Mouse (Mus musculus) spleen, postnatal 14 days (tissue): ENCODE measurements at regions not wholly inside any gene's neighbourhood (a gene's known extent, or its start where the extent isn't known, plus 50 kb on each side); places are given as distances from the start of the nearest gene placed in this dataset.
"Not testable (repeated sequence)": the region's sequence is repeated elsewhere in the genome, so short reads cannot be mapped to it uniquely, and the experiment has no call there.

ENCODE experiments used
- DNase-seq, 2 experiments: peaks; one replicate each; pipeline ENCODE4 v3.0.0; 2021 to 2022; ENCODE audit warnings: low spot score in 2 of 2

DNA sequence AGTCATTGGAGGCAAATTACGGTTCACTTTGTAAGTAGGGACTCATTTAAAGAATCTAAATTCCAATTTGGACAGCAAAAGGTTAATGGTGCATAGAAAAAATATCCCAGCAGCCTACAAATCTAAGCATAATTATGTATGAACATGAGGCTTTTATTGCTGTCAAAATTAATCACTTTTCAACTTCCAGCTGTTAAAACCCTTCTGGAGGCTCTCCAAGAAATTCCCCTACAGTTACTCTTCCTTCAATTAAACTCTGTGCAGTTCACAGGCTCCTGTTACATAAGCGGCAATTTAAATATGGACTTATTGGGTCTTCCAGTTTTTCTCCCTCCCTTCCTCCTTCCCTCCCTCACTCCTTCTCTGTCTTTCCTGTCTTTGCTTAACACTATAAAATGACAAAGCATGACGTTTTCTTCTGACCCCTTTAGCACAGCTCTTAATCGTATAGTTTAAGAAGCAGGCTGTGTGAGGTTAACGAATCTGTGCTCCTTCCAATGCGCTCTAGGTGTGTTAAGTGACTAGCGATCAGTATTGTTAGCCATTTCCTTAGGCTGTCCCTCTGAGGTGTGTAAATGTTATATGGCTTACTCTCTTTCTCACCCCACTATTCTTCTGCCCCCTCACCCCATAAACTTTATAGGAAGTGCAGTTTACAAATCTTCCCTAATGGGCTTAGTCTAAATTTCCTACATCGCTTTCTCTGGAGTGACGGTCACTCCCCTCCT, 247.0 kb downstream of the Enc1 start:
- no peak for DNase-seq

DNA sequence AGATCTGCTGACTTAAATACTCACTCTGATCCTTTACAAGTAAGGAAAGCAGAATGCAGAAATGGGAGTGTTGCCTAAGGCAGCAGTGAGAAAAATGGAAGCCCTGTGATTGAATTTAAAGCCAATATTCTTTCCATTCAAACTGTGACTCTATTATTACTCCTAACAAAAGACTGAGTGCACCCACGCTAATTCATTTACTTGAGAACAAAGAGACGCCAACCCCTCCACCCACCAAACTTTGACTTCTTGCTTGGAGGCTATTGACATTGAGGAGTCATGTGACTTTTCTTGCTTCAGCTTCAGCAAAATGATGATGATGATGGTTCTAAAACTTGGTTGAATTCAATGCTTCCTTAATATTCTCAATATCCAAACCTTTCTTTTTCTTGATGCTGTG, 245.6 kb downstream of the Enc1 start:
- DNase-seq: no peak

DNA sequence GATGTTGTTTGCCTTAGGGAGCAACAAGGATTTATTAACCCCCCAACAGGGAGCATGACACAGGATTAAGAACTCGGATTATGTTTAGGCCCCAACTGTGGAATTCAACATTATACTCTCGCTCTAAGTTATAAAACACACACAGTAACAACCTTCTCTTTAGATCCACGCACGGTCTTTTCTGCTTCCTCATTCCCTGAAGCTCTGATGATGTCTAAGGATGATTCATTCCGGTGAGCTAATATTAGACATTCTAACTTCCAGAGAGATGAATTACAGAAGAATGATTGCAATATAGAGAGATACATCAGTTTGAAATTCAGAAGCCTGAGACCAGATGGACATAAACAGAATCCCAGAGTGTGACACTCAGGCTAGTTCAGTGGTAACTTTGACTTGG, 245.0 kb downstream of the Enc1 start:
- no peak for DNase-seq

DNA sequence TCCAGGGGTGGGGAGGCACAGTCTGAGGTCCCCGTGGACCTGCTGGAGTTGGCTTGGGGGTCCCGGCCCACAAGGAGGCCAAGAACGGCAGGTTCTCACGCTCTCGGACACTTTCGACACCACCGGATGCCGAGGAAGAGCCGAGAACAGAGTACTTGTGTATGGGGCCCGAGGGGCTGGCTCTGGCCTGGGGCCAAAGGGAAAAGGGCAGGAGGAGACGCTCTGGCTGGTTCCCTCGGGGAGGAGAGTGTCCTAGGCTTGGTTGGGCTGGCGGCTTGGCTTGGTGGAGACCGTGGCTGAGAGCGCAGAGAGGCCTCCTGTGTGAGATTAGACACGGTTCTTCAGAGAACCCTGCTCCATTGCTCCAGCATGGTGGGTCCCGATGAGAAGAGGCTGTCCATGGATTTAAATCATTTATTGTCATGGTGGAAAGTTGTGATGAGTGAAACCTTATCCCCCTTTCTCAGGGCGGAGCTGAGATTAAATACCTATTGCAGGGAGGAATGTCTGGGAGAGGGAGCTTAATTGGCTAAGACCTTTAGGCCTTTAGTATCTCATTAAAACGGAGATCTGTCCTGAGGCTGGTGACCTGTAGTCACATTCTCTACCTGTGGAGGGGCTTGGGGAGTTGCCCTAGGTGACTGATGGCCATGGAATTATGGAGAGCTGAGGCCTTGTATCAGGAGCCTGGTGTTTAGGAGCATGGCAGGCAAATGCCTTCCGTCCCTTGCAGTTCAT, 244.1 kb downstream of the Enc1 start:
- DNase-seq: no peak

DNA sequence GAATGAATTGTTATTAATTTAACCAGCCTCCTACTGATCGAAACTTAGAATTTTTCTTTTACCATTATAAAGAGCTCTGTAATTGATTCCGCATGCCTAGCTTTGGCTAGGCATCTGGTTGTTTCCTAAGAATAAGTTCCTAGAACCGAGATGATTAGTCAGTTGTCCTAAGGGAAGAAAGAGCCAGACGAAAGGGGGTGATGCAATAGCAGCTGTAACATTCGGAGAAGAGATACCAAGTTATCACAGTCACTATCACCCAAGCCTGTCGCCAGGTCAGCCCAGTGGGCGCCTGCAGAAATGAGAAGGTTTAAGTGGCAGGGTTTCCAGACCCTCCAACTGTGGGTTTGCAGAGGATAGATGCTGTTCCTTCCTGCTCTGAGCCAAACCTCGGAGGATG, 242.8 kb downstream of the Enc1 start:
- DNase-seq: no peak

DNA sequence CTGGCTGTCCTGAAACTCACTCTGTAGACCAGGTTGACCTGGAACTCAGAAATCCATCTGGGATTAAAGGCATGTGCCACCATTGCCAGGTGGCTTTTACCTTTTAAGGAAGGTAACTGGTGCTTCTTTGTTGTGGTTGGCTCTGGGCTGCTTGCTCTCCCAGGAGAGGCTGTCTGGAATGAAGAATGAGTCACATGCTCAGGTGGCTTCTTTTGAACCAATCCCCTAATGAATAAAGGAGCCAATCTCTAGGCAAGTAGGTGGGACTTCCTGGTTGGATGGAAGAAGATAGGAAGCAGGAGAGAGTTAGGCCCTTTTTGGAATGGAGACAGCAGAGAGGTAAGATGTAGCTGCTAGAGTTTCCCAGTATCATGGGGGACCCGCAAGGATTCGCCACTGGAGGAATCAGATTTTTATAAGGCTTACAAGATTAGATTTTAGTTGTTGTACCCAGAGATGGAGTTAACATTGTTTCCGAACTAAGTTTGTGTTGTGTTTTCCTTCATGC, 241.6 kb downstream of the Enc1 start:
- DNase-seq: no peak

DNA sequence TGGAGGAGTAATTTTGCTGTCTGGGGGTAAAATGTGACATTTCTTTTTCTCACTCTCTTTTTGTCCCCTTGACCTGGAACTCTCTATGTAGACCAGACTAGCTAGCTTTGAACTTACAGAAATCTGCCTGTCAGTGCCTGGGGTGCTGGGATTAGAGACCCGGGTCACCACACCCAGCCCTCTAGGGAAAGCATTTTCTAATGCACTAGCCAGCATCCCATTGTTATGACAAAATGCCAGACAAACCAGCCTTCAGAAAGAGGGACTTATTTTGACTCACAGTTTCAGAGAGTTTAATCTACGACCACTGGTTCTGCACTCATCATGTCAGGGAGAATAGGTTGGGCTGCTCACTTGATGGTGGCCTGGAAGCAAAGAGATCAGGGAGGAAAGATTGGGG, 240.4 kb downstream of the Enc1 start:
- no peak for DNase-seq

DNA sequence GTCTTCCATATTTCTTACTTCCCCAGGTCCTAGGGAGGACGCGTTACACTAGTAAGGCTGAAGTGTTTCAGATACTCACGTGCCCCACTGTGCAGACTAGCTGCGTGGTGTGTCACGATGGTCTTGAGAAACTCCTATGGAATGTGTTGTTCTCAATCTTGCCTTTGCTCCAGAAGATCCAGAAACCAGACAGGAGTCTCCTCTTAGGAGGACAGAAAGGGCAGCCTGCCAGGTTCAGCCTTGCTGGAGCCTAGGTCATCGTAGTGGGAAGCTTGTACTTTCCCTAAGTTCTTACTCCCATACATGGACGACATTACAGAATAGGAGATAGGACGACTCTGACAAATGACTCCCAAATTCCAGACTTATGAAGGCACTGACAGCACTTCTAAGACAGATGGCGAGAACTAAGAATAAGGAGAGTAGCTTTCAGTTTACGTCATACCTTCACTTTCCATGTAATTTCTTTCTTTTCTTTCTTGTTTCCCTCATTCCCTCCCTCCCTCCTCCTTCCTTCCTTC, 238.2 kb downstream of the Enc1 start:
- DNase-seq: no peak

DNA sequence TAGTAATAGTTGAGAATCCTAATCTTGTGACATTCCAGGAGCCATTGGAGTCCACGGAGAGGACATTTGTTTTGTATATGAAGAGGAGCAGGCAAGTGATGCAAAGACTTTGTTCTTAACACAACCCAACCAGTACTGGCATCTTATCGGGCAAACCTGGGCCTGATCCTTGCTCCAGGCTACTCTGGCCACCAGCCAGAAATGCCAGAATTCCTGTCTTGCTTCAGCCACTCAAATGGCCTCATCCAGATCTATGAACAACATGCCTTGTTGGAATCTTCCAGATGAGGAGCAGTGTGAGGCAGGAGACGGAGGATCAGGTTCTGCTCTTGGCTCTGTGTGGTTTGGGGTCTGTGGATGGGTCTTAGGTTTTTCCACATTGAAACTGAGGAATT, 233.1 kb downstream of the Enc1 start:
- no peak for DNase-seq

DNA sequence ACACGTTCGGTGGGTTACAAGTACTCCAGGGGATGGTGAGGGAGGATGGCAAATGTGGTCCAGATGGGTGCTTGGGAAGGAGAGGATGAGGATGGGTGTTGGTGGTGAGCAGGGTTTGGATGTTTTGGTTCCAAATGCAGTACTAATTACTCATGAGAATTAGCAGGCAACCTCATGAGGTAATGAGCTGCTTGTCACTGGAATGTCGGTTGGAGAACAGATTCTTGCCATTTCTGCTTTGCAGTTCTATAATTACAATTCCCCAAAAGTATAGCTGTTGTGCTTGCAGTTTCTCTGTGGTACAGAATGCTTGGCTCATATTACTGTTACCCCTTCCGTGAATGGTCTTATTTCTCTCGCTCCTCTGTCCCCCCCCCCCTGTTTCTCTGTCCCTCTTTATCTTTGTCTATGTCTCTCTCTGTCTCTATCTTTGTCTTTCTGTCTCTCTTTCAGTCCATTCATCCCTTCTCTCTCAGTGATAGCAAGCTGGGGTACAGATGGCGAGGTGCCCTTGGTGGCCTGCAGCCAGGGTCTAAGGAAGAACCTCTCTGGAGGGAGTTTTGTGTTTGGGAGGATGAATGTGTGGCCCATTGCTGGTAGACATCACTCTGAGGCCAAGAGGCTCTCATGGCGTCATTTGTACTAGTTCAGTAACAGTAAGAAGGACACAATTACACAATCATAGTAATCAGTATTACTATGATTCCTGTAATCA, 232.5 kb downstream of the Enc1 start:
- no peak for DNase-seq

DNA sequence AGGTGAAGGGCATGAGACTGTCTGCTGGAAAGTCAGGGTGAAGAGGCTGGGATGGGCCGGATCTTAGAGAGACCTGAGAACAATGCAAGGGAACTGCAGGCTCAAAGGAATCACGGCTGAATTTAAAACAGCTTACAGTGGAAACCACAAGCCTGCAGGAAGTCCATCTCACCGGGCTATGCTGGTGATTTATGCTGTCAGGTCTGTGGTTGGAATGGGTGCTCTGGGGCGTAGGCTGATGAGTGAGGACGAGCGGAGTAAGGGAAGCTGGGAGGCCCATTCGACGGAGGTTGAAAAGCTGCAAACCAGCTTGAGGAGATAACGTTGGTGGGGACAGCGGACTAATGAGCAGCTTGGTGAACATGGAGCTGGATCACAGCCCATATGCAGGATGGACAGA, 229.1 kb downstream of the Enc1 start:
- no peak for DNase-seq

DNA sequence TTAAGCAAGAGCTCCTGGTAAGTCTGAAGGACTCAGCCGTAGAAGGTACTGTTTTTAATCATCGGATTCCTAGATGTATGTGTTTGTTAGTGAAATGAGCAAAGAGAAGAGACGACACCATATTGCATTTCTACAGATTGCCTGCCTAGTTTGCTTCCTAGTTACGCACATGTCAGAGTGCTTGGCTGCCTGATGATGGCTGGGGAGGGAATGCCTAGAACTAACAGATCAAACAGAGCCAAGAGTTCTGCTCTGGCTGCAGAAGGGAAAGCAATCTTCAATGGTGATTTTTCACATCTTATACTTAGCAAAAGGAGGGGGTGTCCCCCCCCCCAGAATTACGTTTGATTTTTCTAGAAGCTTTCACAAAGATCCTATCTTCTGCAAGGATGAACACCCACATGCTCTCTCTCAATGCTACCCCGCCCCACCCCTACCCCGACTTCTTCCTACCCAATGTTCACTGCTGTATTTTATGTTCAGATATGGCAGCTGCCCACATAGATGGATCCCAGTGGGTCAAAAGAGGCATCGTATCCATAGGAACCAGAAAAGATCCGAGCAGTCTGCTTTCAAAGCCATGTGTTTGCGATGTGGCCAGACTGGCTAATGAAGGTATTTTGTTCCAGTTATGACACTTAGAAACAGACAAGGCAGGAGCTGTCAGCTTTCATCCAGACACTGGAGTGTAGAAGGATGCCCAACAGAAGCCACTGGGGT, 228.1 kb downstream of the Enc1 start:
- DNase-seq: no peak

DNA sequence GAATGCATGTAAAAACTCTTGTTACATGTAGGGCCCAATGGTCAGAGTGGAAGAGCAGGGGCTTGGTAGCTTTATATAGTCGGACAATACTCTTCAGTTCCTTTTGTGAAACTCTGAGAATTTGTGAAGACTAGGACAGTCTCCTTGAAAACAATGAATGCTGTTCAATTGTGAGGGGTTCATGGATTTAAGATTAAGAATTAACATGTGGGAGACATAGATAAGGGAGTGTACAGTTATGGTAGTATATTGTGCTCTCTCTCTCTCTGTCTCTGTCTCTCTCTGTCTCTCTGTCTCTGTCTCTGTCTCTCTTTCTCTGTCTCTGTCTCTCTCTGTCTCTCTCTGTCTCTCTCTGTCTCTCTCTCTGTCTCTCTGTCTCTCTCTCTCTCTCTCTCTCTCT, 225.7 kb downstream of the Enc1 start:
- not testable (repeated sequence) for DNase-seq

DNA sequence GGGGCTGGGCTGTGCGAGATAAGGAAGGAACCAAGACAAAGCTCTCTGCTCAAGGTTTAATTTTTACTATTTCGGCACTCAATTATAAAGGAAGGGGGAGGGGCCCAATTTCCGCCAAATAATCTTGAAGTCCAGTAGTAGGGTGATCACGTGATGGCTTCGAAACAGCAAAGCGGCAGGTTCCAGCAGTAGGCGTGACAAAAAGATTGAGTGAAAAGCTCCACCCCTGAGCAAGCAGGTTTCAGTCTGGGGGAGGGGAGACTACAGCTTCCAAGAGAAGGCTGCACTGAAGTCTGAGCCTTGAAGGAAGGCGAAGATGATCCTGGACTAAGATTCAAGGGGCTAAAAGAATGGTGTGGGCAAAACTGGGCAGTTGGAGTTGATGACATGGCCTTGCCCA, 222.9 kb downstream of the Enc1 start:
- no peak for DNase-seq

DNA sequence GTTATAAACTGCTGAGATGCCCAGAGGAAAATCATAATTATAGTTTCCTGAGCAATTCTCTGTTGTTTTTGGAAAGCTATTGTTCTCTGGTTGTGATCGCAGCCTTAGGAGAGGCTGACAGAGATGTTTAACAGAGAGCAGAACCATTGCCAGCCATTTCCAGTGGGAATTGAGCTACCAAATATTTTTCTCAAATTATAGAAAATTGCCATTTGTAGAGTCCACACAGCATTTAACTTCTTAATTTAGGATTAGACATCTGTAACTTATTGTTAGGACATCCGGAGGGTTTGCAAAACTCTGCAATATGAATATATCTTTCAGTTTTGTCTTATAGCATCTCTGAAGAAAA, 222.0 kb downstream of the Enc1 start:
- no peak for DNase-seq

DNA sequence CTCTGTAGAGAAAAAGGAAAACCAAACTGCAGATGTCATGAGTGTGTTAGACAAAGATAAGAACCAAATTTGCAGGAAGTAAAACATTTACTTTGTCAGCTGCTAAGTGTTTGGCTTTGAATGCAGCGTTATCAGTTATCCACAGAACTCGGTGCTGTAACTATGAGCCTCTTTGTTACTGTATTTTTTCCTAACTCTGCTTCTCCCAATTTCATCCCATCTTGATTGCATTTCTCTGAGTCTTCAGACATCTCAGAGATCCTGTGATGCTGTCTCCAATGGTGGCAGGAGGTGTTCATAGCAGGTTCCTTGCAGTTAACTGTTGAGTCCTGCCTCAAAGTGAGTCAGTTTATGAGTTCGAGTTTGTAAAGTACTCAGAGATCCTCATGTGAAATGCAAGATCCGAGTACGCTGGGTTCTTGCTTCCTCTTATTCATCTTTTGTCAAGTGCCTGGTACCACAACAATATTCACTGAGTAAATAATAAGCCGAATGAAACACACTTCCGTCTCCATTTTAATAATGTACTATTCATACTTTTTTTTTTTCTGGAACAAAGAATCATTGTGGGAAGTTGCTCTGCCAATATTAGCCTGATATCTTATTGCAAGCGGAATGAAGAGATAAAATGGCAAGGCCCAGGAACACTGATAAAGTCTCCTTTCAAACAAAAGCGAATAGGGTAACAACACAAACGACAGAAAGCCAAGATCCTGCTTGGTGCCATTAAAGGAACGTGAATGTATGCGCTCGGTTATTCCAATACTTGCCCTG, 221.4 kb downstream of the Enc1 start:
- DNase-seq: no peak

DNA sequence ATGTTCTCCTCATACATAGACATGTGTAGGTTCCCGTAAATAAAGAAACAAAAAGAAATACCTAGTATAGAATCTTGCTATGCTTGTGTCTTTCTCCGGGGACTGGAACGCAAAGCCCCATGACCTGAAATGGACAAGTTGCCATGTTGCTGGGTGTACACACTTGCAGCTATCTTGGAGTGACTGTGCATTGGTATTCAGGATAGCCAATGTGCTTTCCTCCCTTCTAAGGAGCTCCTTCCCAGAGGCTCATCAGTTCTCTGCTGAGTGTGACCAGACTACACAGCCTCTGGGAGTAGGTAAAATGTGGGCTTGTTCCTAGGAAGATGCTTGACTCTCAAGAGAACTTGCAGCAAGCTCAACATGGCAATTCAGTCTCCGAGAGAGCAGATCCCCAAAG, 220.3 kb downstream of the Enc1 start:
- no peak for DNase-seq

DNA sequence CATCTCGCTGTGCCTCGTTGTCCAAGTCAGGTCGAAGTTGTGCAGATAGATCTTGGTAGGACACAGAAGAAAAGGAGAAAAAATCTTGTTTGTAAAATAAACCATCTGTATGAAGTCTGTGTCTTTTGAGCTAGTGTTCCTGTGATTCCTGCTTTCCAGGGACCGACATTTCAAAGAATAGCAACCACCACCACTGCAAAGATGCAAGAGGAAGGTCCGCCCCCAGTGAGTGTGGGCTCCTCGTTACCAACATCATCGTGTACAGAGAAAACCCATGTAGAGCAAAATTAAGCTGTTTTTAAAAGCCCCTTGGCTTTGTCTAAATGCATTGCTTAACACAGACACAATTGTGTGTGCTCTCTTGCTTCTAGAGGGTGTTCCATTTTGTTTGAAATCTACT, 218.2 kb downstream of the Enc1 start:
- no peak for DNase-seq

DNA sequence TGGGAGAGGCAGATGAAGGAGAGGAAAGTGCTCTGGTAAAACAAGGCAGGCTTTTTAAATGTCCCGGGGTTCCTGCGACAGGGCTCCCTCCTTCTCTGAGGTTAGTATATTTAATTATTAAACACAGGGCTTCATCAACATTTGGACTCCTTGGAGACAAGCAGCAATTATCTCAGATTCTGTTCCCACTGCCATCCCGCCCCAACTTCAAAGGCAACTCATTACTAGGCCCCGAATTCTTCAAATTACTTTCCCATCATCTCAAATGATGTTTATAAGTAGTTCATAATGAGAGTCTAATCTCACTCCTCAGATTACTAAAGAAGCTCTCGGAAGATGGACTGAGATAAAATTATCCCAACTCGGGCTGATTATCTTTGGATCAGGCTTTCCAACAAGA, 215.1 kb downstream of the Enc1 start:
- DNase-seq: no peak

DNA sequence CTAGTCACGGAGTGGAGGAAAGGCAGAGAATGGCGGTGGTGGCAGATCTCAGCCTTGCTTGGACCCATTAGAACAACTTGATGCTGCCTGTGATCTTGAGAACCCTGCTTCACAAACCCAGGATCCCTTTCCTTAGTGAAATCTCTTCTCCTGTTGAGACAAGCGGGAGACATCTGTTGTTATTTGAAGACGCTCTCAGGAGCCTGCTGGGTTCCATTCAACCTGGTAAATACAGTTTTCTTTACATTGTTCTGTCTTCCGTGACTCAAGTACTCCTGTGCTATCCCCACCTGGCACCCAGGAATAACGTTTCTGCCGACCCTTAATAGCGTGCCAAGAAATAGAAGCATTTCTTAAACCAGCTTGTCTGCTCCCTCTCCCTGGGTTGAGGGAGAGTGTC, 213.8 kb downstream of the Enc1 start:
- no peak for DNase-seq

DNA sequence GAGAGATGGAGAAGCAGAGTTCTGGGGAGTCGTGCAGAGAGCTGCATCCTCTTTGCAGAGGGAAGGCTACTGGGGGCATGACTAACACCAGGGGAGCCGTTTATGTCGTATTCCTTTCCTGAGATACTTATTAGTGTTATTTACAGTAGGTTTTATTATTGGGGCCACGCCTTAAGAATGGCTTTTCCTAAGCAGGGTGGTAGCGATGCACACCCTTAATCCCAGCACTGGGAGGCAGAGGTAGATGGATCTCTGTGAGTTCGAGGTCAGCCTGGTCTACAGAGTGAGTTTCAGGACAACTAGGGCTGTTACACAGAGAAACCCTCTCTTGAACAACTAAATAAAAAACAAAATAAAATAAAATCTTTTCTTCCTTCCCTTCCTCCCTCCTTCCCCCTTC, 212.6 kb downstream of the Enc1 start:
- no peak for DNase-seq
